Mouse (Mus musculus) C2C12 (cell line): ENCODE measurements around the gene Ap4e1.

Source experiments
- CEBPB ChIP-seq: IDR thresholded peaks from one replicate; pipeline ENCODE4 v1.6.1; 2011; ENCODE audit warnings: low read depth, mild to moderate bottlenecking, control low read depth, moderate library complexity
- CTCF ChIP-seq: IDR thresholded peaks from one replicate; pipeline ENCODE4 v1.5.1; 2011; ENCODE audit not compliant: control insufficient read depth, insufficient read depth, insufficient read length
- FOSL1 ChIP-seq: IDR thresholded peaks from one replicate; pipeline ENCODE4 v1.8.0; 2011; ENCODE audit warnings: mild to moderate bottlenecking, low read length; ENCODE audit not compliant: poor library complexity, insufficient read depth, severe bottlenecking
- MAX ChIP-seq: IDR thresholded peaks from one replicate; pipeline ENCODE4 v1.6.1; 2011; ENCODE audit warnings: mild to moderate bottlenecking, control low read depth
- MYOD1 ChIP-seq: IDR thresholded peaks from one replicate; pipeline ENCODE4 v1.6.1; 2011; ENCODE audit warnings: low read depth; ENCODE audit not compliant: control insufficient read depth, insufficient read length
- MYOG ChIP-seq: IDR thresholded peaks from one replicate; pipeline ENCODE4 v1.6.1; 2011; ENCODE audit not compliant: control insufficient read depth, insufficient read length; ENCODE audit errors: extremely low read depth
- USF1 ChIP-seq: IDR thresholded peaks from one replicate; pipeline ENCODE4 v1.6.1; 2011; ENCODE audit warnings: low read depth, mild to moderate bottlenecking, control low read depth, moderate library complexity

- TF ChIP-seq USF1 (no peak), CTCF (no peak), MYOG (no peak), FOSL1 (no peak), MAX (no peak), MYOD1 (no peak), CEBPB (no peak)
Observed at GRCm38 (mm10) chr2:127004046-127004445, 4.5 kb upstream of the Ap4e1 start.
